23 mouse cellular contexts compared by ENCODE assay signal in genomic region chr2:109969381-109969780, GRCm38 (mm10). TPM values are rescaled to one million over a fixed set of nuclear protein-coding genes. Genes with fewer than 3 reads are reported as not detected.
DNase-seq lines count a peak whose midpoint lies in the region; ATAC-seq and TF ChIP-seq lines count a peak whose summit lies in the region.
"Had no signal": no experiment of that assay in that cellular context is flagged by ENCODE, and none has a peak within 500 bp of the region (broad histone marks: within the 10 kb centered on the region; RNA-seq: fewer than 3 reads in every experiment).

No protein-coding gene starts in this region.

- no peak for TF ChIP-seq EP300 in heart, postnatal 0 days (IDR thresholded peaks at IDR 0.05; ENCODE audit: low read depth)

- H3K27ac ChIP-seq in heart, embryonic 11.5 days (ENCODE audit: low read depth, low read length) = 0 out of 2 replicates have a peak overlapping the region, but pooled peaks have one; percentile 22
- H3K27ac ChIP-seq in heart, postnatal 0 days (ENCODE audit: low read depth) = peak overlapping the region; percentile 63; the same call in 1 of the 2 replicates
- H3K27ac ChIP-seq in olfactory bulb, adult 2 months (ENCODE audit: insufficient read depth, low read depth, low read length) = peak overlapping the region; percentile 85
- H3K27ac ChIP-seq in stomach, embryonic 16.5 days (ENCODE audit: low read length) = peak overlapping the region; percentile 10; the same call in 1 of the 2 replicates
- H3K27ac ChIP-seq: embryonic facial prominence, embryonic 12.5 days; forebrain, embryonic 13.5 days; gastrocnemius, adult 2 months; hindbrain, embryonic 12.5 days; kidney, postnatal 0 days; left cerebral cortex, adult 2 months; liver, embryonic 13.5 days had no signal

- no peak for DNase-seq in heart, adult 8-10 months (ENCODE audit: low spot score)
- DNase-seq in heart, postnatal 0 days (ENCODE audit: low spot score) = no peak
- DNase-seq in heart, postnatal 4 days = no peak
- no peak for DNase-seq in cerebellum, adult 11 months
- DNase-seq: adrenal gland, postnatal 25 days; cerebellum, postnatal 10 days; gastrocnemius, adult 2 months; kidney, adult 11 months; layer of hippocampus, adult 9-11 months; liver, embryonic 13.5 days; lung, adult 2 months; lung, postnatal 14 days; right cerebral cortex, adult 18-20 months; right cerebral cortex, postnatal 4 days had no signal

- 88% methylated on average over 3 of the region's 3 CpGs for WGBS in heart, embryonic 11.5 days (ENCODE audit: insufficient replicate concordance)
- WGBS in heart, postnatal 0 days = 72% methylated on average over 3 of the region's 3 CpGs
- WGBS in olfactory bulb, adult 2 months = 83% methylated on average over 3 of the region's 3 CpGs
- 77% methylated on average over 3 of the region's 3 CpGs for WGBS in stomach, embryonic 16.5 days

- no peak for TF ChIP-seq CTCF in heart, postnatal 0 days (IDR thresholded peaks at IDR 0.05; ENCODE audit: low read depth)
- no peak for TF ChIP-seq CTCF in olfactory bulb, adult 2 months (IDR thresholded peaks at IDR 0.05; ENCODE audit: insufficient read depth, low read depth, low read length)

- TF ChIP-seq POLR2A in olfactory bulb, adult 2 months (IDR thresholded peaks at IDR 0.05; ENCODE audit: insufficient read depth, low read depth, low read length) = no peak

- H3K9ac ChIP-seq in heart, embryonic 11.5 days (ENCODE audit: low read depth, low read length) = no peak overlapping the region
- H3K9ac ChIP-seq in heart, postnatal 0 days (replicated peaks; ENCODE audit: low read depth, low read length) = 0 out of 2 replicates have a peak overlapping the region, but pooled peaks have one; percentile 24
- H3K9ac ChIP-seq in stomach, embryonic 16.5 days (ENCODE audit: low read length) = no peak overlapping the region
- H3K9ac ChIP-seq: embryonic facial prominence, embryonic 12.5 days; forebrain, embryonic 13.5 days; hindbrain, embryonic 12.5 days; liver, embryonic 13.5 days had no signal

- no peak overlapping the region for H3K4me2 ChIP-seq in heart, embryonic 11.5 days
- H3K4me2 ChIP-seq in heart, postnatal 0 days (ENCODE audit: low read depth, low read length) = peak overlapping the region; percentile 47; the same call in 1 of the 2 replicates
- no peak overlapping the region for H3K4me2 ChIP-seq in stomach, embryonic 16.5 days (ENCODE audit: low read depth, low read length)
- H3K4me2 ChIP-seq: embryonic facial prominence, embryonic 12.5 days; forebrain, embryonic 13.5 days; hindbrain, embryonic 12.5 days; liver, embryonic 13.5 days; midbrain, embryonic 11.5 days had no signal

- no peaks in the 10 kb centered on the region for H3K9me3 ChIP-seq in heart, embryonic 11.5 days (replicated peaks; ENCODE audit: control insufficient read depth, low read length)
- H3K9me3 ChIP-seq in heart, postnatal 0 days (replicated peaks; ENCODE audit: control insufficient read depth, low read length) = no peaks in the 10 kb centered on the region
- no peaks in the 10 kb centered on the region for H3K9me3 ChIP-seq in stomach, embryonic 16.5 days (replicated peaks; ENCODE audit: control insufficient read depth, low read length)
- H3K9me3 ChIP-seq: embryonic facial prominence, embryonic 12.5 days; forebrain, embryonic 13.5 days; hindbrain, embryonic 12.5 days; liver, embryonic 13.5 days had no signal

- H3K4me3 ChIP-seq in heart, embryonic 11.5 days (ENCODE audit: low read depth, low read length) = no peak overlapping the region
- H3K4me3 ChIP-seq in heart, postnatal 0 days (ENCODE audit: low read depth, low read length) = no peak overlapping the region
- H3K4me3 ChIP-seq in olfactory bulb, adult 2 months (ENCODE audit: insufficient read depth, low read depth, low read length) = no peak overlapping the region
- no peak overlapping the region for H3K4me3 ChIP-seq in stomach, embryonic 16.5 days (replicated peaks; ENCODE audit: low read length)
- H3K4me3 ChIP-seq: embryonic facial prominence, embryonic 12.5 days; forebrain, embryonic 13.5 days; gastrocnemius, adult 2 months; hindbrain, embryonic 12.5 days; left cerebral cortex, adult 2 months; liver, embryonic 13.5 days had no signal

- ATAC-seq in heart, embryonic 11.5 days (replicated peaks; ENCODE audit: insufficient number of reproducible peaks, low FRiP score, low TSS enrichment) = no peak
- ATAC-seq in heart, postnatal 0 days (ENCODE audit: insufficient read depth, low read depth) = no peak
- no peak for ATAC-seq in stomach, embryonic 16.5 days (ENCODE audit: insufficient read depth, low FRiP score)
- ATAC-seq: forebrain, embryonic 13.5 days had no signal

- H3K36me3 ChIP-seq in heart, embryonic 11.5 days (ENCODE audit: control insufficient read depth, insufficient read depth, low read length) = no peaks in the 10 kb centered on the region
- H3K36me3 ChIP-seq in heart, postnatal 0 days (replicated peaks; ENCODE audit: control insufficient read depth, insufficient read depth, low read length) = no peaks in the 10 kb centered on the region
- H3K36me3 ChIP-seq in stomach, embryonic 16.5 days (ENCODE audit: control insufficient read depth, insufficient read depth, low read length) = no peaks in the 10 kb centered on the region
- H3K36me3 ChIP-seq: embryonic facial prominence, embryonic 12.5 days; hindbrain, embryonic 12.5 days; liver, embryonic 13.5 days had no signal

- no peaks in the 10 kb centered on the region for H3K27me3 ChIP-seq in heart, embryonic 11.5 days (ENCODE audit: control insufficient read depth, insufficient read depth, low read length)
- H3K27me3 ChIP-seq in heart, postnatal 0 days (ENCODE audit: control insufficient read depth, insufficient read depth, low read length) = no peaks in the 10 kb centered on the region
- H3K27me3 ChIP-seq in stomach, embryonic 16.5 days (ENCODE audit: control insufficient read depth, insufficient read depth, low read length) = no peaks in the 10 kb centered on the region
- H3K27me3 ChIP-seq: embryonic facial prominence, embryonic 12.5 days; hindbrain, embryonic 12.5 days; liver, embryonic 13.5 days had no signal

- peaks cover 18% of the 10 kb centered on the region for H3K4me1 ChIP-seq in heart, embryonic 11.5 days (ENCODE audit: control insufficient read depth, insufficient read depth, low read length)
- H3K4me1 ChIP-seq in heart, postnatal 0 days (ENCODE audit: control insufficient read depth, insufficient read depth) = peaks cover 30% of the 10 kb centered on the region
- H3K4me1 ChIP-seq in olfactory bulb, adult 2 months (ENCODE audit: control insufficient read depth, insufficient read depth, low read length) = peaks cover 5% of the 10 kb centered on the region
- H3K4me1 ChIP-seq in stomach, embryonic 16.5 days (ENCODE audit: control insufficient read depth, insufficient read depth, low read length) = peaks cover 8% of the 10 kb centered on the region
- H3K4me1 ChIP-seq: forebrain, embryonic 13.5 days had no signal

RNA-seq across cellular contexts. Expression of gene Ccdc34, which starts 48.2 kb away (rescaled TPM):
- 27.4 and 31.3 TPM in 2 replicates for polyA plus RNA-seq in heart, embryonic 11.5 days (2014; fragmentation: Nextera tagmentation; extraction: Ambion mirVana)
- total RNA-seq in heart, adult 8-10 months (2022) = 1 to 10 TPM; 3.9 to 4.8 (median 4.5) TPM
- total RNA-seq in heart, postnatal 0 days (2014; rRNA removed; ENCODE audit: low replicate concordance) = 6.9 and 7.8 TPM in 2 replicates
- 16.5 and 17.1 TPM in 2 replicates for polyA plus RNA-seq in heart, postnatal 0 days (2015; fragmentation: Nextera tagmentation; extraction: Ambion mirVana)
- total RNA-seq in heart, postnatal 4 days (2021) = 10 to 100 TPM; 25.8 to 27.3 TPM
- polyA plus RNA-seq in olfactory bulb, adult 2 months (2012; ENCODE audit: insufficient read depth, insufficient read length, low replicate concordance, missing spikeins) = not detected in 2 replicates
- polyA plus RNA-seq in stomach, embryonic 16.5 days (2015; fragmentation: Nextera tagmentation; extraction: Ambion mirVana) = 32.9 and 37.0 TPM in 2 replicates

RNA-seq across cellular contexts. Expression of gene Lgr4, which starts 51.9 kb away (rescaled TPM):
- polyA plus RNA-seq in heart, embryonic 11.5 days (2014; fragmentation: Nextera tagmentation; extraction: Ambion mirVana) = 12.9 and 14.0 TPM in 2 replicates
- 10 to 100 TPM; 21.8 to 23.5 (median 22.8) TPM for total RNA-seq in heart, adult 8-10 months (2022)
- 49.7 and 61.2 TPM in 2 replicates for total RNA-seq in heart, postnatal 0 days (2014; rRNA removed; ENCODE audit: low replicate concordance)
- 10.2 and 10.9 TPM in 2 replicates for polyA plus RNA-seq in heart, postnatal 0 days (2015; fragmentation: Nextera tagmentation; extraction: Ambion mirVana)
- 10 to 100 TPM; 44.6 to 49.1 TPM for total RNA-seq in heart, postnatal 4 days (2021)
- polyA plus RNA-seq in olfactory bulb, adult 2 months (2012; ENCODE audit: insufficient read depth, insufficient read length, low replicate concordance, missing spikeins) = not detected in 2 replicates
- polyA plus RNA-seq in stomach, embryonic 16.5 days (2015; fragmentation: Nextera tagmentation; extraction: Ambion mirVana) = 17.6 and 18.2 TPM in 2 replicates

Comparison
In these comparisons a context has a peak if more than half of its experiments do, and no peak if none do; other contexts are left out.
1. H3K27ac ChIP-seq: peak in every context shown above with its lines; median percentile 85 in olfactory bulb, adult 2 months; 63 in heart, postnatal 0 days; 22 in heart, embryonic 11.5 days; 10 in stomach, embryonic 16.5 days.
2. RNA of gene Ccdc34, which starts 48.2 kb away (polyA plus RNA-seq): 32.9 to 37.0 TPM in stomach, embryonic 16.5 days, 27.4 to 31.3 TPM in heart, embryonic 11.5 days and 16.5 to 17.1 TPM in heart, postnatal 0 days; not detected in olfactory bulb, adult 2 months; every median in the first group is over 10 times any median in the second.